Mouse (Mus musculus): ENCODE data around the gene Disp2. TPM values are rescaled to one million over a fixed set of nuclear protein-coding genes. Genes with fewer than 3 reads are reported as not detected.

The Disp2 gene
- polyA plus RNA-seq, 1 experiment from 2014 or later = 65.8 TPM

DNA sequence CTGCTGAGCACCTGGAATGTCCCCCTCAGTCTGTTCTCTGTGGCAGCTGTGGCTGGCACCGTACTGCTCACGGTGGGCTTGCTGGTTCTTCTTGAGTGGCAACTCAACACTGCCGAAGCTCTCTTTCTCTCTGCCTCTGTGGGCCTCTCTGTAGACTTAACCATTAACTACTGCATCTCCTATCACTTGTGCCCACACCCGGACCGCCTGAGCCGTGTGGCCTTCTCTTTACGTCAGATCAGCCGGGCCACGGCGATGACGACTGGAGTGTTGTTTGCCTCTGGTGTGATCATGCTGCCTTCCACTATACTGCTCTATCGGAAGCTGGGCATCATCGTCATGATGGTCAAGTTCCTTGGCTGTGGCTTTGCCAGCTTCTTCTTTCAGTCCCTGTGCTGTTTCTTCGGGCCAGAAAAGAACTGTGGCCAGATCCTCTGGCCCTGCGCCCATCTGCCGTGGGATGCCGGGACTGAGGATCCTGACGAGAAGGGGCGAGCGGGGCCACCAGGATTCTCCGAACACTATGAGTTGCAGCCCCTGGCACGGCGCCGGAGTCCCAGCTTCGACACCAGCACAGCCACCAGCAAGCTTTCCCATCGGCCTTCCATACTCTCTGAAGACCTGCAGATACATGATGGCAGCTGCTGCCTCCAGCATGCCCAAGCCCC is 12.2 kb downstream of the Disp2 start:
- H3K36me3 ChIP-seq (replicated peaks; ENCODE audit: control insufficient read depth, insufficient read depth) = peaks cover 62% of the 10 kb centered on the region

DNA sequence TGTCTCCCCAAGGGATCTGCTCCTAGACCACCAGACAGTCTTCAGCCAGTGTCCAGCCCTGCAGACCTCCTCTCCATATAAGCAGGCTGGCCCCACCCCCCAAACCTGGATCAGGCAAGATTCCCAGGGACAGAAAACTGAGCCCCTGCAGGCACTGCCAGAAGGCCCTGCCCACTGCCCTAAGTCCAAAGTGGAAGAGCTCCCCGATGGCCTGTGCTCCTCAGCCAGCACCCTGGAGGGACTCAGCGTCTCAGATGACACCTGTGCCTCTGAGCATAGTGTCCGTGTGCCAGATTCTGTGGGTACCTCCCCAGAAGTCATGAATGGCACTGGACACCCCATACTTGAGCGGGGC is 12.7 kb downstream of the Disp2 start:
- Histone ChIP-seq H3K27me3 (ENCODE audit: control insufficient read depth, insufficient read depth, low read length) (no peaks in the 10 kb centered on the region), H3K9me3 (ENCODE audit: control insufficient read depth, low read length) (no peaks in the 10 kb centered on the region), H3K4me1 (replicated peaks; ENCODE audit: control insufficient read depth, insufficient read depth, low read length) (no peaks in the 10 kb centered on the region), H3K4me2 (replicated peaks) (no peak overlapping the region), H3K27ac (no peak overlapping the region), H3K4me3 (replicated peaks; ENCODE audit: low read length) (no peak overlapping the region), H3K36me3 (replicated peaks; ENCODE audit: control insufficient read depth, insufficient read depth) (peaks cover 57% of the 10 kb centered on the region), H3K9ac (no peak overlapping the region)
- DNase-seq (ENCODE audit: low spot score) (no peak), ATAC-seq (ENCODE audit: low FRiP score) (no peak)
- WGBS = 89% methylated on average over 4 of the region's 4 CpGs

More for the DNA sequence above, 12.2 kb downstream of the Disp2 start:
- H3K9ac ChIP-seq = no peak overlapping the region
- no peak for DNase-seq (ENCODE audit: low spot score)
- 91% methylated on average over 26 of the region's 26 CpGs for WGBS
- no peak overlapping the region for H3K27ac ChIP-seq
- H3K27me3 ChIP-seq (ENCODE audit: control insufficient read depth, insufficient read depth, low read length) = no peaks in the 10 kb centered on the region
- H3K9me3 ChIP-seq (ENCODE audit: control insufficient read depth, low read length) = no peaks in the 10 kb centered on the region
- no peak for ATAC-seq (ENCODE audit: low FRiP score)
- no peaks in the 10 kb centered on the region for H3K4me1 ChIP-seq (replicated peaks; ENCODE audit: control insufficient read depth, insufficient read depth, low read length)
- H3K4me2 ChIP-seq (replicated peaks) = no peak overlapping the region
- no peak overlapping the region for H3K4me3 ChIP-seq (replicated peaks; ENCODE audit: low read length)

DNA sequence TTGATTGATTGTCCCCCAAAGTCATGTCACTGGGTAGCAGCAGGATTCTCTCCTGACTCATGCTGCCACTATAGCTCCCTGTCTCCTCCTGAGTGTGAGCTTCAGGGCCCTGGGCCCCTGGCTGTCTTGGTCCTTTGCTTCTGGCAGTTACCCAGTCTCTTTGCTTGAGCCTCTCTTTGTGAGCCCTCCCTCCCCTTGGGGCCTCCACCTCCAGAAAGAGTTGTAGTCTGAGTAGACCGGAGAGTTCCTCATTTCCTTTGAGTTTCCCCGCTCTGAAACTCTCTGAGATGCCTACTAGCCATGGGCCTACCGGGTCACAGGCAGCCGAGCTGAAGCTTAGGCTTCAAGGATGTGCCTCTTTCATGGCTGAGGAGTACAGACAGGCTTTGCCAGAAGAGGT is 14.1 kb downstream of the Disp2 start:
- 88% methylated on average over 4 of the region's 4 CpGs for WGBS
- no peak overlapping the region for H3K27ac ChIP-seq
- no peak overlapping the region for H3K4me2 ChIP-seq (replicated peaks)
- H3K9ac ChIP-seq = no peak overlapping the region
- ATAC-seq (ENCODE audit: low FRiP score) (no peak), DNase-seq (ENCODE audit: low spot score) (no peak)
- peaks cover 45% of the 10 kb centered on the region for H3K36me3 ChIP-seq (replicated peaks; ENCODE audit: control insufficient read depth, insufficient read depth)
- no peaks in the 10 kb centered on the region for H3K4me1 ChIP-seq (replicated peaks; ENCODE audit: control insufficient read depth, insufficient read depth, low read length)
- no peaks in the 10 kb centered on the region for H3K9me3 ChIP-seq (ENCODE audit: control insufficient read depth, low read length)
- no peaks in the 10 kb centered on the region for H3K27me3 ChIP-seq (ENCODE audit: control insufficient read depth, insufficient read depth, low read length)
- H3K4me3 ChIP-seq (replicated peaks; ENCODE audit: low read length) = no peak overlapping the region

DNA sequence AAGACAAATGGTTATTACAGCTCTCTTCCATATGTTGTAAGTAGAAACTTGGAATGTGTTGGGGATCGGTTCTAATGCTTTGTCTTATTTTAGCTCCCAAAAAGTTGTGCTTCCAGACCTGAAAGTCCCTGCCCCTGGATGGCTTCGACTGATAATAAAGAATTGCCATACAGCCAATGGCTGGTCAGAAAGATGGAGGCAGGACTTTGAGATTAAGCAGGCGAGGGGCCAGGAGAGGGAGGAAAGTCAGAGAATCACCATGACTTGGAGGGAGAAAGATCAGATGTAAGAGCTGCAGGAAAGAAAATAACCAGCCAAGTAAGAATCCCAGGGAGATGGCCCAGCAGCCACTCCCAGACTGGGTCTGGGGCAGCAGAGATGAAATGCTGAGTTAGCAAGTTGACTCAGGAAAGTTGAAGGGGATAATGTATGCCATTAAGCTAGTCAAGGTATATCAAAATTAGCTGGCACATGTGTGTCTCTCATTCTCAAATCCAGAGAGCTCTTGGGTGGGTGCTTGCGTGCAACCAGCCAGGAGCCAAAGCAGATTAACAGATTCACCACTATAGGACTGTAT is 23.1 kb downstream of the Disp2 start:
- Histone ChIP-seq H3K4me2 (replicated peaks) (no peak overlapping the region), H3K27ac (no peak overlapping the region), H3K4me3 (replicated peaks; ENCODE audit: low read length) (no peak overlapping the region), H3K4me1 (replicated peaks; ENCODE audit: control insufficient read depth, insufficient read depth, low read length) (no peaks in the 10 kb centered on the region), H3K27me3 (ENCODE audit: control insufficient read depth, insufficient read depth, low read length) (no peaks in the 10 kb centered on the region), H3K9me3 (ENCODE audit: control insufficient read depth, low read length) (no peaks in the 10 kb centered on the region), H3K9ac (no peak overlapping the region), H3K36me3 (replicated peaks; ENCODE audit: control insufficient read depth, insufficient read depth) (no peaks in the 10 kb centered on the region)
- DNase-seq (ENCODE audit: low spot score) (no peak), ATAC-seq (ENCODE audit: low FRiP score) (no peak)
- WGBS = 79% methylated on average over 4 of the region's 4 CpGs

DNA sequence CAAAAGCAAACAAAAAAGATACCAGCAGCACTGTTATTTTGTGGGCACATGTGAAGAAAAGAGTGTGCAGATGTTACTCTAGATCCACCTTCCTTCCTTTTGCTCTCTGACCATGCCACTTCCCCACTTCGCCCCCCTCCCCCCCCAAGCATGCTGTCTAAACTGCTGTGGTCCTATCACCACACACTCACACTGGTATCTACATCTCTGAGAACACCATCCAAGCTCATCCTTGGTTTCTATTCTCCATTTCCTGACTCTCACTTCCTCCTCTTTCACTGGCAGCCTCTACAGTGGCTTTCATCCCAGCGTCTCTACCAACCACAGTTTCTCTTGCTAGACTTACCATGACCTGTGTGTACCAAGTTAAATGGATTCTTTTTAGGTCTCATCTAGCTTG is 25.0 kb downstream of the Disp2 start:
- H3K27ac ChIP-seq = no peak overlapping the region
- no peaks in the 10 kb centered on the region for H3K4me1 ChIP-seq (replicated peaks; ENCODE audit: control insufficient read depth, insufficient read depth, low read length)
- H3K4me3 ChIP-seq (replicated peaks; ENCODE audit: low read length) = no peak overlapping the region
- no peaks in the 10 kb centered on the region for H3K36me3 ChIP-seq (replicated peaks; ENCODE audit: control insufficient read depth, insufficient read depth)
- ATAC-seq (ENCODE audit: low FRiP score) (no peak), DNase-seq (ENCODE audit: low spot score) (no peak)
- 81% methylated on average over 2 of the region's 2 CpGs for WGBS
- H3K9ac ChIP-seq = no peak overlapping the region
- H3K4me2 ChIP-seq (replicated peaks) = no peak overlapping the region
- H3K9me3 ChIP-seq (ENCODE audit: control insufficient read depth, low read length) = no peaks in the 10 kb centered on the region
- H3K27me3 ChIP-seq (ENCODE audit: control insufficient read depth, insufficient read depth, low read length) = no peaks in the 10 kb centered on the region

DNA sequence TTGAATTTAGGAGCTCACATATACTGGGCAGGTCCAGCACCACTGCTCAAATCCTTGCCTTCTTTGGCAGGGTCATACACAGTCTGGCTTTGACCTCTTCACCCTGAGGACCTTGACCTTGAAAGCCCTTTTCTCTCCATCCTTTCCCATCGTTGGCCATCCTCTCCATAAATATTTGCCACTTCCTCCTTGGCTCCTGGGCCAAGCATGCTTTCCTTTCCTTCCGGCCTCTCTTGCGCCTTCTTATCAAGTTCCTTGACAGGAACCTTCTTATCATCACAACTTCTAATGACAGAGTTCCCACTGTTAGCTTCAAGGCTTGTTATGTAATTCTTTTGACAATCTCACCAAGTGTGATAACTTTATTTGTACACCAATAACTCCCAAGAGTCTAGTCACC is 25.6 kb downstream of the Disp2 start:
- Histone ChIP-seq H3K27ac (no peak overlapping the region), H3K9me3 (ENCODE audit: control insufficient read depth, low read length) (no peaks in the 10 kb centered on the region), H3K9ac (no peak overlapping the region), H3K27me3 (ENCODE audit: control insufficient read depth, insufficient read depth, low read length) (no peaks in the 10 kb centered on the region), H3K4me1 (replicated peaks; ENCODE audit: control insufficient read depth, insufficient read depth, low read length) (no peaks in the 10 kb centered on the region), H3K4me3 (replicated peaks; ENCODE audit: low read length) (no peak overlapping the region), H3K36me3 (replicated peaks; ENCODE audit: control insufficient read depth, insufficient read depth) (no peaks in the 10 kb centered on the region), H3K4me2 (replicated peaks) (no peak overlapping the region)
- 81% methylated on average over 3 of the region's 3 CpGs for WGBS
- no peak for DNase-seq (ENCODE audit: low spot score)
- ATAC-seq (ENCODE audit: low FRiP score) = no peak

DNA sequence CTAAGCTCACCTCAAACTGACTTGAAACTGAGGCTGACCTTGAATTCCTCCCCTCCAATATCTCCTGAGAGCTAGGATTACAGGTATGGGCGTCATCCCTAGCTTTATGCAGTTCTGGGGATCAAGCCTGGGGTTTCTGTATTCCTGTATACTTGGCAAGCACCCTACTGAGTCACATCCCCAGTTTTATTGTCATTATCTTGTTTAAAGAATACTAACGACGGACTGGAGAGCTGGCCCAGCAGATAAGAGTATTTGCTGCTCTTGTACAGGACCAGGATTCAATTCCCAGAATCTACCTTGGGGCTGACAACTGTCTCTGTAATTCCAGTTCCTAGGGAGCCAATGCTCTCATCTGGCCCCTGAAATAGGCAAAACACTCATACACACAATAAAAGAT is 26.2 kb downstream of the Disp2 start:
- H3K27ac ChIP-seq = no peak overlapping the region
- WGBS = 54% methylated on average over 3 of the region's 3 CpGs
- no peak overlapping the region for H3K4me2 ChIP-seq (replicated peaks)
- no peaks in the 10 kb centered on the region for H3K27me3 ChIP-seq (ENCODE audit: control insufficient read depth, insufficient read depth, low read length)
- ATAC-seq (ENCODE audit: low FRiP score) (no peak), DNase-seq (ENCODE audit: low spot score) (no peak)
- no peak overlapping the region for H3K4me3 ChIP-seq (replicated peaks; ENCODE audit: low read length)
- H3K9ac ChIP-seq = no peak overlapping the region
- H3K36me3 ChIP-seq (replicated peaks; ENCODE audit: control insufficient read depth, insufficient read depth) = no peaks in the 10 kb centered on the region
- no peaks in the 10 kb centered on the region for H3K4me1 ChIP-seq (replicated peaks; ENCODE audit: control insufficient read depth, insufficient read depth, low read length)
- no peaks in the 10 kb centered on the region for H3K9me3 ChIP-seq (ENCODE audit: control insufficient read depth, low read length)

DNA sequence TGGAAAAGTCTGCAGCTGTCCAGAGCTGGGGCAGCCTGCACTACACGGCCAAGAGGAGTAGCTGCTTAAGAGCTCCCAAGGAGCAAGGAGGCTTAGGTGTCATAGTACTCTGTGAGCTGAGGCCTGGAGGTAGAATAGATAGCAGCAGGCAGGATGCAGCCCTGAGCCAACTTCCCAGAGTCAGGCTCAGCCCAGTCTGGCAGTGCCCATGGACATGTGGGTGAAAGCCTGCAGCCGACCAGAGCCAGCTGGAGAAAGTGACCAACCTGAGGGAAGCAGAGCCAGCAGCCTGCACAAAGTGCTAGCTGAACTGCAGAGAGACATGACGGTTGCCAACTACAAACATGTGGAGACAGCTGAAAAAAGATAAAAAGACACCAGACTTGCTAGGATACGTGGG is 27.3 kb downstream of the Disp2 start:
- Histone ChIP-seq H3K9me3 (ENCODE audit: control insufficient read depth, low read length) (no peaks in the 10 kb centered on the region), H3K27me3 (ENCODE audit: control insufficient read depth, insufficient read depth, low read length) (no peaks in the 10 kb centered on the region), H3K27ac (no peak overlapping the region), H3K4me3 (replicated peaks; ENCODE audit: low read length) (no peak overlapping the region), H3K36me3 (replicated peaks; ENCODE audit: control insufficient read depth, insufficient read depth) (no peaks in the 10 kb centered on the region), H3K9ac (no peak overlapping the region), H3K4me2 (replicated peaks) (no peak overlapping the region), H3K4me1 (replicated peaks; ENCODE audit: control insufficient read depth, insufficient read depth, low read length) (no peaks in the 10 kb centered on the region)
- DNase-seq (ENCODE audit: low spot score) (no peak), ATAC-seq (ENCODE audit: low FRiP score) (no peak)
- 79% methylated on average over 4 of the region's 4 CpGs for WGBS

DNA sequence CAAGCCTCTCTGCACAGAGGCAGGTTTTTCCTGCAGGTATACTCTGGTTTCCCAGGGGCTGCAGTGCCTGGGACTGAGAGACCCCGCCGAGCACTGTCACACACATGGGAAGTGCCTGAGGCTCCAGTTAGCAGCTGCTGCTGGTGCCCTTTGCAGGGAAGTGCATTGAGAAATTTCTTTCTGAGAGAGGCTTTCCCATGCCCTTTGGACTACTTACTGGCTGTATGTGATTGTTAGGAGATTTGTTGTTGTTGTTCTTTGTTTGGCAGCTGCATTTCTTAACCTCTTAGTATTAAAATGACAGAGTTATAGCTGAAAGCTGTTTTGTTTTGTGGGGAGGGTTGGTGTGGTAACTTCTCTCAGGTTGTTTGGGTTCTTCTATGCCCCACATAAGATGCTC is 31.3 kb downstream of the Disp2 start:
- H3K36me3 ChIP-seq (replicated peaks; ENCODE audit: control insufficient read depth, insufficient read depth) = no peaks in the 10 kb centered on the region
- no peak overlapping the region for H3K4me3 ChIP-seq (replicated peaks; ENCODE audit: low read length)
- H3K4me1 ChIP-seq (replicated peaks; ENCODE audit: control insufficient read depth, insufficient read depth, low read length) = peaks cover 4% of the 10 kb centered on the region; the same call in 1 of the 2 replicates
- no peak overlapping the region for H3K9ac ChIP-seq
- ATAC-seq (ENCODE audit: low FRiP score) (no peak), DNase-seq (ENCODE audit: low spot score) (no peak)
- no peak overlapping the region for H3K4me2 ChIP-seq (replicated peaks)
- WGBS = 15% methylated on average over 2 of the region's 2 CpGs
- H3K9me3 ChIP-seq (ENCODE audit: control insufficient read depth, low read length) = no peaks in the 10 kb centered on the region
- H3K27ac ChIP-seq = no peak overlapping the region
- no peaks in the 10 kb centered on the region for H3K27me3 ChIP-seq (ENCODE audit: control insufficient read depth, insufficient read depth, low read length)

DNA sequence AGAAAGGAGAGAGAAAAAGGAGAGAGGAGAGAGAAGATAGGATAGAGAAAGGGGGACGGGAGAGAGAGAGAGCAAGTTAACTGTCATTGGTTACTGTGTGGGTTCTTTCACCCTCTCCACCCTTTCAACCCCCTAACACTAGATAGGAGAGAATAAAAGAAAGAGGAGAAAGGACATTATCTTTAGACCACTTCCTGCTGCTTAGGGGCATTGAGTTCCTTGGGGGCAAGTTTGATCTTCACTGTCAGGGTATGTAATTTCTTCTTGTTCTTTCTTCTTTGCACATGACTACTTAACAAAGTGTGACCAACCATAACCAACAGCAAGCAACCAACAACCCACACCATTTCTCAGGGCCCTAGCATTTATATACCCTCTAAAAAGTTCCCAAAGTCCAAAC is 33.2 kb downstream of the Disp2 start:
- no peak overlapping the region for H3K27ac ChIP-seq
- no peaks in the 10 kb centered on the region for H3K9me3 ChIP-seq (ENCODE audit: control insufficient read depth, low read length)
- H3K4me1 ChIP-seq (replicated peaks; ENCODE audit: control insufficient read depth, insufficient read depth, low read length) = peaks cover 4% of the 10 kb centered on the region; the same call in 1 of the 2 replicates
- no peak for DNase-seq (ENCODE audit: low spot score)
- H3K4me2 ChIP-seq (replicated peaks) = no peak overlapping the region
- 60% methylated on average over 1 of the region's 1 CpGs for whole genome bisulfite sequencing
- H3K36me3 ChIP-seq (replicated peaks; ENCODE audit: control insufficient read depth, insufficient read depth) = no peaks in the 10 kb centered on the region
- H3K9ac ChIP-seq = no peak overlapping the region
- H3K27me3 ChIP-seq (ENCODE audit: control insufficient read depth, insufficient read depth, low read length) = no peaks in the 10 kb centered on the region
- no peak overlapping the region for H3K4me3 ChIP-seq (replicated peaks; ENCODE audit: low read length)
- ATAC-seq (ENCODE audit: low FRiP score) = no peak
